Mouse (Mus musculus) urinary bladder, postnatal 36 days (tissue): ENCODE measurements around the gene Adamtsl3.

ENCODE experiments used
- DNase-seq, 2 experiments: peaks; one replicate each; pipeline ENCODE4 v3.0.0; 2022; ENCODE audit warnings: low spot score in 2 of 2, mixed read lengths in 1 of 2

Gene Adamtsl3

GRCm38 (mm10) chr7:82361127-82361526 lies 25.6 kb downstream of the Adamtsl3 start:
- no peak for DNase-seq

GRCm38 (mm10) chr7:82364567-82364966 lies 29.1 kb downstream of the Adamtsl3 start:
- DNase-seq: no peak

GRCm38 (mm10) chr7:82366056-82366455 lies 30.6 kb downstream of the Adamtsl3 start:
- no peak for DNase-seq

- no peak for DNase-seq
Measured at GRCm38 (mm10) chr7:82366471-82366870, 31.0 kb downstream of the Adamtsl3 start.

- no peak for DNase-seq
Measured at GRCm38 (mm10) chr7:82368047-82368446, 32.6 kb downstream of the Adamtsl3 start.

- DNase-seq: no peak
Measured at GRCm38 (mm10) chr7:82370132-82370531, 34.6 kb downstream of the Adamtsl3 start.

GRCm38 (mm10) chr7:82371411-82371810 lies 35.9 kb downstream of the Adamtsl3 start:
- DNase-seq: peak; percentile 50 to 68

- DNase-seq: no peak
Measured at GRCm38 (mm10) chr7:82378311-82378710, 42.8 kb downstream of the Adamtsl3 start.

- DNase-seq: no peak
Measured at GRCm38 (mm10) chr7:82379765-82380164, 44.3 kb downstream of the Adamtsl3 start.

- no peak for DNase-seq
Measured at GRCm38 (mm10) chr7:82382843-82383535, 47.5 kb downstream of the Adamtsl3 start.

GRCm38 (mm10) chr7:82383536-82383848 lies 48.0 kb downstream of the Adamtsl3 start:
- no peak for DNase-seq

- DNase-seq: no peak
Measured at GRCm38 (mm10) chr7:82387121-82387520, 51.6 kb downstream of the Adamtsl3 start.

- no peak for DNase-seq
Measured at GRCm38 (mm10) chr7:82394435-82395186, 59.1 kb downstream of the Adamtsl3 start.

- DNase-seq: no peak
Measured at GRCm38 (mm10) chr7:82395239-82395638, 59.7 kb downstream of the Adamtsl3 start.

- no peak for DNase-seq
Measured at GRCm38 (mm10) chr7:82395751-82396512, 60.4 kb downstream of the Adamtsl3 start.

- no peak for DNase-seq
Measured at GRCm38 (mm10) chr7:82396869-82397268, 61.4 kb downstream of the Adamtsl3 start.

- no peak for DNase-seq
Measured at GRCm38 (mm10) chr7:82397632-82398031, 62.1 kb downstream of the Adamtsl3 start.

- no peak for DNase-seq
Measured at GRCm38 (mm10) chr7:82405466-82406045, 70.1 kb downstream of the Adamtsl3 start.

GRCm38 (mm10) chr7:82410966-82411365 lies 75.5 kb downstream of the Adamtsl3 start:
- no peak for DNase-seq

GRCm38 (mm10) chr7:82416653-82417052 lies 81.2 kb downstream of the Adamtsl3 start:
- no peak for DNase-seq

GRCm38 (mm10) chr7:82417053-82417452 lies 81.6 kb downstream of the Adamtsl3 start:
- DNase-seq: no peak
